Mouse (Mus musculus): ENCODE results near the gene Adamts10. TPM values are rescaled to one million over a fixed set of nuclear protein-coding genes. Genes with fewer than 3 reads are reported as not detected.

The Adamts10 gene
- polyA plus RNA-seq, 1 experiment from 2014 or later, result 55.4 TPM

- no peaks in the 10 kb centered on the region for H3K4me1 ChIP-seq (ENCODE audit: control insufficient read depth, insufficient read depth, low read depth, low read length)
- H3K4me2 ChIP-seq (ENCODE audit: low read length), result no peak overlapping the region
- no peaks in the 10 kb centered on the region for H3K27me3 ChIP-seq (replicated peaks; ENCODE audit: control insufficient read depth, insufficient read depth, low read length)
- H3K9me3 ChIP-seq (ENCODE audit: control insufficient read depth, low read length), result no peaks in the 10 kb centered on the region
- H3K27ac ChIP-seq (ENCODE audit: low read depth, low read length), result no peak overlapping the region
- 75% methylated on average over 5 of the region's 5 CpGs for WGBS
- no peaks in the 10 kb centered on the region for H3K36me3 ChIP-seq (ENCODE audit: control insufficient read depth, insufficient read depth, low read length)
- no peak overlapping the region for H3K9ac ChIP-seq (ENCODE audit: low read depth, low read length)
- H3K4me3 ChIP-seq (ENCODE audit: low read length), result no peak overlapping the region
- no peak for ATAC-seq
Observed at GRCm38 (mm10) chr17:33510172-33510571, 13.8 kb upstream of the Adamts10 start.

GRCm38 (mm10) chr17:33512441-33513415, 11.3 kb upstream of the Adamts10 start:
- Histone ChIP-seq H3K9ac (ENCODE audit: low read depth, low read length) (no peak overlapping the region), H3K4me3 (ENCODE audit: low read length) (no peak overlapping the region), H3K27me3 (replicated peaks; ENCODE audit: control insufficient read depth, insufficient read depth, low read length) (no peaks in the 10 kb centered on the region), H3K36me3 (ENCODE audit: control insufficient read depth, insufficient read depth, low read length) (no peaks in the 10 kb centered on the region), H3K9me3 (ENCODE audit: control insufficient read depth, low read length) (no peaks in the 10 kb centered on the region), H3K27ac (ENCODE audit: low read depth, low read length) (no peak overlapping the region), H3K4me1 (ENCODE audit: control insufficient read depth, insufficient read depth, low read depth, low read length) (no peaks in the 10 kb centered on the region), H3K4me2 (ENCODE audit: low read length) (no peak overlapping the region)
- ATAC-seq, result no peak
- WGBS, result 21% methylated on average over 2 of the region's 2 CpGs

GRCm38 (mm10) chr17:33513874-33514273, 10.1 kb upstream of the Adamts10 start:
- no peaks in the 10 kb centered on the region for H3K27me3 ChIP-seq (replicated peaks; ENCODE audit: control insufficient read depth, insufficient read depth, low read length)
- H3K4me1 ChIP-seq (ENCODE audit: control insufficient read depth, insufficient read depth, low read depth, low read length), result no peaks in the 10 kb centered on the region
- H3K4me3 ChIP-seq (ENCODE audit: low read length), result no peak overlapping the region
- H3K4me2 ChIP-seq (ENCODE audit: low read length), result no peak overlapping the region
- WGBS, result 91% methylated on average over 5 of the region's 5 CpGs
- H3K36me3 ChIP-seq (ENCODE audit: control insufficient read depth, insufficient read depth, low read length), result no peaks in the 10 kb centered on the region
- ATAC-seq, result no peak
- H3K27ac ChIP-seq (ENCODE audit: low read depth, low read length), result no peak overlapping the region
- H3K9ac ChIP-seq (ENCODE audit: low read depth, low read length), result no peak overlapping the region
- H3K9me3 ChIP-seq (ENCODE audit: control insufficient read depth, low read length), result no peaks in the 10 kb centered on the region

- no peak for ATAC-seq
- H3K4me3 ChIP-seq (ENCODE audit: low read length), result no peak overlapping the region
- H3K27ac ChIP-seq (ENCODE audit: low read depth, low read length), result no peak overlapping the region
- no peaks in the 10 kb centered on the region for H3K9me3 ChIP-seq (ENCODE audit: control insufficient read depth, low read length)
- WGBS, result 67% methylated on average over 1 of the region's 1 CpGs
- H3K9ac ChIP-seq (ENCODE audit: low read depth, low read length), result no peak overlapping the region
- no peaks in the 10 kb centered on the region for H3K36me3 ChIP-seq (ENCODE audit: control insufficient read depth, insufficient read depth, low read length)
- H3K4me1 ChIP-seq (ENCODE audit: control insufficient read depth, insufficient read depth, low read depth, low read length), result peaks cover 8% of the 10 kb centered on the region
- no peak overlapping the region for H3K4me2 ChIP-seq (ENCODE audit: low read length)
- H3K27me3 ChIP-seq (replicated peaks; ENCODE audit: control insufficient read depth, insufficient read depth, low read length), result no peaks in the 10 kb centered on the region
Observed at GRCm38 (mm10) chr17:33520366-33520765, 3.6 kb upstream of the Adamts10 start.

GRCm38 (mm10) chr17:33523431-33523917, 530 bp upstream of the Adamts10 start:
- peak; percentile 34; the same call in 1 of the 2 replicates for ATAC-seq

GRCm38 (mm10) chr17:33524806-33525373, 886 bp downstream of the Adamts10 start:
- H3K27me3 ChIP-seq (replicated peaks; ENCODE audit: control insufficient read depth, insufficient read depth, low read length), result no peaks in the 10 kb centered on the region
- peak overlapping the region; percentile 71 for H3K4me3 ChIP-seq (ENCODE audit: low read length)
- no peaks in the 10 kb centered on the region for H3K9me3 ChIP-seq (ENCODE audit: control insufficient read depth, low read length)
- peaks cover 13% of the 10 kb centered on the region for H3K4me1 ChIP-seq (ENCODE audit: control insufficient read depth, insufficient read depth, low read depth, low read length)
- H3K36me3 ChIP-seq (ENCODE audit: control insufficient read depth, insufficient read depth, low read length), result peaks cover 5% of the 10 kb centered on the region; the same call in 1 of the 2 replicates
- H3K27ac ChIP-seq (ENCODE audit: low read depth, low read length), result peak overlapping the region; percentile 73
- ATAC-seq, result peak; percentile 56
- peak overlapping the region; percentile 87 for H3K9ac ChIP-seq (ENCODE audit: low read depth, low read length)
- peak overlapping the region; percentile 79 for H3K4me2 ChIP-seq (ENCODE audit: low read length)
- 0% methylated on average over 2 of the region's 2 CpGs for WGBS

More at GRCm38 (mm10) chr17:33523431-33523917, 530 bp upstream of the Adamts10 start:
- H3K27me3 ChIP-seq (replicated peaks; ENCODE audit: control insufficient read depth, insufficient read depth, low read length), result no peaks in the 10 kb centered on the region
- WGBS, result 3% methylated on average over 12 of the region's 13 CpGs
- H3K4me3 ChIP-seq (ENCODE audit: low read length), result peak overlapping the region; percentile 71
- peak overlapping the region; percentile 73 for H3K27ac ChIP-seq (ENCODE audit: low read depth, low read length)
- H3K36me3 ChIP-seq (ENCODE audit: control insufficient read depth, insufficient read depth, low read length), result no peaks in the 10 kb centered on the region
- H3K4me2 ChIP-seq (ENCODE audit: low read length), result peak overlapping the region; percentile 79
- H3K4me1 ChIP-seq (ENCODE audit: control insufficient read depth, insufficient read depth, low read depth, low read length), result peaks cover 13% of the 10 kb centered on the region
- no peaks in the 10 kb centered on the region for H3K9me3 ChIP-seq (ENCODE audit: control insufficient read depth, low read length)
- peak overlapping the region; percentile 87 for H3K9ac ChIP-seq (ENCODE audit: low read depth, low read length)

- Histone ChIP-seq H3K4me1 (ENCODE audit: control insufficient read depth, insufficient read depth, low read depth, low read length) (peaks cover 13% of the 10 kb centered on the region), H3K36me3 (ENCODE audit: control insufficient read depth, insufficient read depth, low read length) (peaks cover 11% of the 10 kb centered on the region), H3K4me2 (ENCODE audit: low read length) (no peak overlapping the region), H3K9ac (ENCODE audit: low read depth, low read length) (no peak overlapping the region), H3K4me3 (ENCODE audit: low read length) (no peak overlapping the region), H3K27me3 (replicated peaks; ENCODE audit: control insufficient read depth, insufficient read depth, low read length) (no peaks in the 10 kb centered on the region), H3K27ac (ENCODE audit: low read depth, low read length) (no peak overlapping the region), H3K9me3 (ENCODE audit: control insufficient read depth, low read length) (no peaks in the 10 kb centered on the region)
- no peak for ATAC-seq
- 63% methylated on average over 3 of the region's 3 CpGs for WGBS
Observed at GRCm38 (mm10) chr17:33526506-33526905, 2.5 kb downstream of the Adamts10 start.

- H3K9ac ChIP-seq (ENCODE audit: low read depth, low read length), result no peak overlapping the region
- H3K27ac ChIP-seq (ENCODE audit: low read depth, low read length), result no peak overlapping the region
- no peaks in the 10 kb centered on the region for H3K4me1 ChIP-seq (ENCODE audit: control insufficient read depth, insufficient read depth, low read depth, low read length)
- H3K36me3 ChIP-seq (ENCODE audit: control insufficient read depth, insufficient read depth, low read length), result peaks cover 24% of the 10 kb centered on the region
- ATAC-seq, result no peak
- no peaks in the 10 kb centered on the region for H3K27me3 ChIP-seq (replicated peaks; ENCODE audit: control insufficient read depth, insufficient read depth, low read length)
- no peak overlapping the region for H3K4me3 ChIP-seq (ENCODE audit: low read length)
- no peaks in the 10 kb centered on the region for H3K9me3 ChIP-seq (ENCODE audit: control insufficient read depth, low read length)
- WGBS, result 88% methylated on average over 3 of the region's 3 CpGs
- no peak overlapping the region for H3K4me2 ChIP-seq (ENCODE audit: low read length)
Observed at GRCm38 (mm10) chr17:33539106-33539675, 15.2 kb downstream of the Adamts10 start.

- Histone ChIP-seq H3K27ac (ENCODE audit: low read depth, low read length) (no peak overlapping the region), H3K4me1 (ENCODE audit: control insufficient read depth, insufficient read depth, low read depth, low read length) (no peaks in the 10 kb centered on the region), H3K27me3 (replicated peaks; ENCODE audit: control insufficient read depth, insufficient read depth, low read length) (no peaks in the 10 kb centered on the region), H3K9ac (ENCODE audit: low read depth, low read length) (no peak overlapping the region), H3K4me3 (ENCODE audit: low read length) (no peak overlapping the region), H3K4me2 (ENCODE audit: low read length) (no peak overlapping the region), H3K36me3 (ENCODE audit: control insufficient read depth, insufficient read depth, low read length) (peaks cover 21% of the 10 kb centered on the region), H3K9me3 (ENCODE audit: control insufficient read depth, low read length) (no peaks in the 10 kb centered on the region)
- 90% methylated on average over 4 of the region's 4 CpGs for WGBS
- no peak for ATAC-seq
Observed at GRCm38 (mm10) chr17:33539878-33540277, 15.9 kb downstream of the Adamts10 start.

All from hindbrain, embryonic 16.5 days (tissue).